Mouse (Mus musculus) G1E (cell line): ENCODE measurements around the gene Ablim2. TPM values are rescaled to one million over a fixed set of nuclear protein-coding genes. Genes with fewer than 3 reads are reported as not detected.

ENCODE experiments used
- ATAC-seq: 2 replicates; pipeline ENCODE4 v1.8.0; 2016; ENCODE audit warnings: mild to moderate bottlenecking; ENCODE audit not compliant: insufficient number of reproducible peaks, poor library complexity, low FRiP score, severe bottlenecking; ENCODE audit errors: extremely low read depth
- DNase-seq: peaks from one replicate; pipeline ENCODE4 v3.0.0; 2012; ENCODE audit warnings: low spot score
- H3K27me3 ChIP-seq: 2 replicates; pipeline ENCODE4 v1.6.1; 2012; ENCODE audit warnings: mild to moderate bottlenecking, low read length, inconsistent platforms; ENCODE audit not compliant: insufficient read depth
- H3K36me3 ChIP-seq: replicated peaks from 2 replicates; pipeline ENCODE3; 2012; ENCODE audit warnings: mild to moderate bottlenecking, inconsistent platforms
- H3K4me1 ChIP-seq: 2 replicates; pipeline ENCODE4 v1.6.1; 2012; ENCODE audit warnings: low read depth, low read length, inconsistent platforms, mixed read lengths; ENCODE audit not compliant: insufficient read depth
- H3K4me3 ChIP-seq: 2 replicates; pipeline ENCODE4 v1.5.1; 2012; ENCODE audit warnings: low read depth, mild to moderate bottlenecking, inconsistent platforms, low read length, moderate library complexity, mixed read lengths
- H3K9me3 ChIP-seq: replicated peaks from 2 replicates; pipeline ENCODE4 v1.6.1; 2012; ENCODE audit warnings: inconsistent platforms
- CTCF ChIP-seq: IDR thresholded peaks from 2 replicates; pipeline ENCODE4 v1.5.1; 2012; ENCODE audit warnings: low read depth, low read length, inconsistent platforms, mixed read lengths
- GATA1 ChIP-seq: IDR thresholded peaks from 2 replicates; pipeline ENCODE4 v1.6.1; 2012; ENCODE audit warnings: borderline replicate concordance, low read length, inconsistent platforms, mixed read lengths
- GATA2 ChIP-seq: IDR thresholded peaks from 2 replicates; pipeline ENCODE4 v1.6.1; 2012; ENCODE audit warnings: low read depth, low read length, inconsistent platforms, borderline replicate concordance
- POLR2AphosphoS5 ChIP-seq: IDR thresholded peaks from 2 replicates; pipeline ENCODE4 v1.6.1; 2012; ENCODE audit warnings: low read depth, low read length, inconsistent platforms; ENCODE audit not compliant: insufficient replicate concordance
- TAL1 ChIP-seq: conservative IDR thresholded peaks from 2 replicates; pipeline ENCODE4 v1.6.1; 2012; ENCODE audit warnings: low read depth, low read length, inconsistent platforms, mixed read lengths
- polyA plus RNA-seq: library from polyadenylated mRNA; stranded (reverse); fragments of >175 nt; gene quantifications from 2 replicates; pipeline ENCODE4 v1.2.3, GENCODE M21; 2012
- total RNA-seq, 2 experiments: library from RNA; stranded (forward) in 1 of 2; stranded (reverse) in 1 of 2; fragments of 200-1000 nt in 1 of 2; fragments of >200 nt in 1 of 2; fragmentation: Nextera tagmentation in 1 of 2; gene quantifications; 2 replicates each; pipeline ENCODE4 v1.2.3; 2014 to 2017

Gene Ablim2
- total and polyA plus RNA-seq, 3 experiments, result 0.16 TPM; not detected in 2

DNA sequence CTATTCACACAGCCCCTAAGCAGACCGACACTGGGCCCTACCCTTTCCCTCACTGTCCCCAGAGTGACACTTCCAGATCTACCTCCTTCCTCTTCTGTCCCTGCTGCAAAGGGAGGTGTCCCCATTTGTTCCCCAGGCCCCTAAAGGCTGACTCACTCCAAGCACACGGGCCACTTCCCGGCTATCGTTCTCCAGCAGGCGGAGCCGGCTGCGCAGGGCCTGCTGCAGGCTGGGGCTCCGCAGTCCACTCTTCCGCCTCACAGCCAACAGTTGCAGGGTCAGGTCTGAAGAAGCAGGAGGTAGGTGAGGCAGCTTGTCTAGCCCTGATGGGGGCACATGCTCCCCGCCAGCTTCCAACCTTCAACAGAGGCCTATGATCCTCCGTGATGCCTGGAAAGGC is 38.9 kb upstream of the Ablim2 start:
- no peak for DNase-seq
- no peak for ATAC-seq
- H3K4me3 ChIP-seq, result no peak overlapping the region
- H3K27me3 ChIP-seq, result peaks cover 14% of the 10 kb centered on the region; the same call in 1 of the 2 replicates
- no peaks in the 10 kb centered on the region for H3K36me3 ChIP-seq
- H3K4me1 ChIP-seq, result no peaks in the 10 kb centered on the region
- H3K9me3 ChIP-seq, result no peaks in the 10 kb centered on the region
- TF ChIP-seq TAL1, result no peak
- TF ChIP-seq CTCF, result no peak
- no peak for TF ChIP-seq GATA2
- TF ChIP-seq POLR2AphosphoS5, result no peak
- TF ChIP-seq GATA1, result no peak

DNA sequence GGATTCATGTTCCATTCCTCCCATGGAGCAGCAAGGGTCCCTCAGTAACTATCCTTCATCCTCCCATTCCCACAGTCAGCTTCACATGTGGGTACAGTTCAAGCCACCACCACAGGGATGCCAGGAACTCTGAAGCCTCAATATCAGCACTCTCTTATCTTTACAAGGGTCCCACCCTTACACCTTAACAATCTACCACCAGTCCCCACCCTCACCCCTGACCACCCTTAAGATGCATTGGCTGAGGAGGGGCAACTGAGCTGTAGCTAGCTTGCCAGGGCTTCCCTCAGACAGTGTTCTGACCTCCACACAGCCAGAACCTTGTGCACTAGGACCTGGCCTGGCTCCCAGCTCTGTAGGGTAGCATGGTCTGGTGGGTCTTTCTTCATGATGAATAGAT is 38.3 kb upstream of the Ablim2 start:
- DNase-seq (no peak), ATAC-seq (no peak)
- Histone ChIP-seq H3K36me3 (no peaks in the 10 kb centered on the region), H3K4me3 (no peak overlapping the region), H3K9me3 (no peaks in the 10 kb centered on the region), H3K4me1 (no peaks in the 10 kb centered on the region), H3K27me3 (peaks cover 13% of the 10 kb centered on the region; the same call in 1 of the 2 replicates)
- TF ChIP-seq POLR2AphosphoS5, result no peak
- no peak for TF ChIP-seq TAL1
- no peak for TF ChIP-seq GATA1
- TF ChIP-seq CTCF, result no peak
- no peak for TF ChIP-seq GATA2

DNA sequence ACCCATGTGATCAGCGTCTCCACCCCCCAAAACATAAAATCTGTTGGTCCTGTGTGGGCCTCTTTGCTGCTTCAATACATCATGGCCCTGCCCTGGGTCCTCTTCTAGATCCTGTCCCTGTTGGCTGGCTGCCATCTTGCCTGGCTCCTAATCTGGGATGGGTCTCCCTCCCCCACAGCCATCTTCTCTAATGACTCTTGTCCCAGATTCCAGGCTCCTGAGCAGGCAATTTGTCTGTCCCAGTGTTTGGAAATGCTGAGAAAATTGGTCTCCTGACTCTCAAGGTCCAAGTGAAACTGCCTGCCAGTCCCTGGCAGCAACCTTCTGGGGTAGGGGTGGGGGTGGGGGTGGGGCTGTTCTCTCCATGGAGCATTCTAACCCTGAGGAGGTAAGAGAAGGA is 37.8 kb upstream of the Ablim2 start:
- H3K27me3 ChIP-seq, result peaks cover 13% of the 10 kb centered on the region; the same call in 1 of the 2 replicates
- DNase-seq, result no peak

DNA sequence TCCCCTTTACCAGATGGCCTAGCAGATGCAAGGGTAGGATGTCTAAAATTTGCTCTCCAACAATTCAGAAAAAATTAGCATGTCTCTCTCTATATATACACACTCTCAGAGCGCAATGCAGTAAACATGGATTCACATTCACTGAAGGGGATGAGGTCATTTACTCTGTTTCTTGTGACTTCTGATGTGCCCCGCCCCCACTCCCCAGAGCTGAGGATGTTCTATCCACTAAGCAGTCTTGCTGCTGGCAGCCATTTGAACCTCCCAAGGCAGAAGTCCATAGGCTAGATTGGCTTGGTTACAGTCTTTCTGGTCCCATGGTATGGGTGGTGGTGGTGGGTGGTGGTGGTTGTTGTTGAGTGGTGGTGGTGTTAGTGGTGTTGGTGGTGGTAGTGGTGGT is 35.7 kb upstream of the Ablim2 start:
- H3K36me3 ChIP-seq, result no peaks in the 10 kb centered on the region
- H3K27me3 ChIP-seq, result peaks cover 13% of the 10 kb centered on the region; the same call in 1 of the 2 replicates
- no peak for ATAC-seq
- no peak overlapping the region for H3K4me3 ChIP-seq
- DNase-seq, result no peak
- H3K4me1 ChIP-seq, result no peaks in the 10 kb centered on the region
- no peak for TF ChIP-seq CTCF
- no peak for TF ChIP-seq POLR2AphosphoS5
- TF ChIP-seq GATA2, result no peak
- TF ChIP-seq TAL1, result no peak
- TF ChIP-seq GATA1, result no peak
- H3K9me3 ChIP-seq, result no peaks in the 10 kb centered on the region

More for the DNA sequence above, 37.8 kb upstream of the Ablim2 start:
- Histone ChIP-seq H3K36me3 (no peaks in the 10 kb centered on the region), H3K4me3 (no peak overlapping the region), H3K9me3 (no peaks in the 10 kb centered on the region), H3K4me1 (no peaks in the 10 kb centered on the region)
- TF ChIP-seq GATA2 (no peak), GATA1 (no peak), TAL1 (no peak), CTCF (no peak), POLR2AphosphoS5 (no peak)
- no peak for ATAC-seq

DNA sequence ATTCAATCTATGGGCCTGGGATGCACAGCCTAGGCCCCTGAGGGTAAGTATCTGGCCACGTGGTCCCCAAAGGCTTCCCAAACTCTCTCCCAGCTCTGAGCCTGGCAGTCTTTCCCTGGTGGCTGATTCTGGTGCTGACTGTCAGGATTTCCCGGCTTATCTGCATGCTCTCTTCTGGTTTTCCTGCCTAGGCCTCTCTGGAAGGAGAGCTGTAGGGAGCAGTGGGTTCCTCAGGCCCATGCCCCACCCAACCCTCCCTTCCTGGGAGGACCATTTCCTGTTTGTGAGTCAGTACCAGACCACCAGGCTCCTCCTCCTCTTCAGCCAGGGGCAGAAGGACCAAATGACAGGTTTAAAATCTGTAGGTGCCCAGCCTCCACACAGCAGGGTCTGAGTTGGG is 35.0 kb upstream of the Ablim2 start:
- TF ChIP-seq GATA2 (no peak), TAL1 (no peak), CTCF (no peak), GATA1 (no peak)
- Histone ChIP-seq H3K4me1 (no peaks in the 10 kb centered on the region), H3K36me3 (no peaks in the 10 kb centered on the region), H3K4me3 (no peak overlapping the region), H3K9me3 (no peaks in the 10 kb centered on the region), H3K27me3 (peaks cover 11% of the 10 kb centered on the region; the same call in 1 of the 2 replicates)
- ATAC-seq (no peak), DNase-seq (no peak)

DNA sequence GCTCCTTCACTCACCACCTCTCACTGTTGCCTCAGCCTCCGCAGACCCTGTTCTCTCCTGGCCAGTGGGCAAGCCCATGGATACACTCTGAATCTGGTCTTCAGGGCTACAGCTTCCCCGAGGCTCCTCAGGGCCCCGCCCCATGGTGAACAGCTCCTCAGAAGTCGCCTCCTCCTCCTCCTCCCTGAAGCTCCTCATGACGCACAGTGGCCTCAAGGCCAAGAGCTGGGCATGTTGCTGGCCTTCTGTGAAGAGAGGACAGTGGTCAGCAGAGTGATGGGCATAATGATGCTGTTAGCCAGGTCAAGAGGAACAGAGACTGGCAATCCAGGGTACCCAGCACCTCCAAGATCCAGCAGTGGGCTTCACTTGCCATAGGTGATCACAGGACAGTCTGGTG is 33.8 kb upstream of the Ablim2 start:
- H3K27me3 ChIP-seq, result peaks cover 8% of the 10 kb centered on the region; the same call in 1 of the 2 replicates
- TF ChIP-seq CTCF (no peak), GATA1 (no peak), GATA2 (no peak), POLR2AphosphoS5 (no peak), TAL1 (no peak)
- H3K36me3 ChIP-seq, result no peaks in the 10 kb centered on the region
- no peaks in the 10 kb centered on the region for H3K4me1 ChIP-seq
- DNase-seq (no peak), ATAC-seq (no peak)
- H3K9me3 ChIP-seq, result no peaks in the 10 kb centered on the region
- no peak overlapping the region for H3K4me3 ChIP-seq

DNA sequence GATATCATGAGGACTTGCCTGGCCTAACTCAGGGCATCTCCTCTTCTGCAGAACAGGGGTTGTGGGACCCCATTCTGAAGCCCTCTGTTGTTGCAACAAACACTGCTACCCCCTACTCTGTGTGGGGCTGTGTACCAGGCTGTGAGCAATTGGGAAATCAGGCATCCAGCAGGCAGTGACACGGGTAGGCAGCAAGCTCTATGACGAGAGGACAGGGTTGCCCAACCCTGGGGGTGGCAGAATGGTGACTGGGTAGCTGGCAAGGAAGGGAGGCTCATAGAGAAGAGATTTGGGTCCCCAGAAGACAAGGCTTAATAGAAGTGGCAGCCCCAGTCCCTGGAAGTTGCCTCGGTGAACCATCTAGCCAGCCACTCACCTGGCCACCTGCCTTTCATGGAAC is 31.8 kb upstream of the Ablim2 start:
- ATAC-seq (no peak), DNase-seq (no peak)
- Histone ChIP-seq H3K9me3 (no peaks in the 10 kb centered on the region), H3K36me3 (no peaks in the 10 kb centered on the region), H3K27me3 (peaks cover 6% of the 10 kb centered on the region; the same call in 1 of the 2 replicates), H3K4me3 (no peak overlapping the region), H3K4me1 (no peaks in the 10 kb centered on the region)
- no peak for TF ChIP-seq CTCF
- no peak for TF ChIP-seq TAL1
- no peak for TF ChIP-seq GATA2
- TF ChIP-seq GATA1, result no peak
- TF ChIP-seq POLR2AphosphoS5, result no peak
